Mouse (Mus musculus) ES-E14 (cell line): ENCODE measurements around the gene Mctp1.

ENCODE experiments used
- CHD2 ChIP-seq: IDR thresholded peaks from 2 replicates; pipeline ENCODE4 v1.6.1; 2014; ENCODE audit warnings: mild to moderate bottlenecking, low read depth, low read length, inconsistent platforms
- HCFC1 ChIP-seq: IDR thresholded peaks from 2 replicates; pipeline ENCODE4 v1.6.1; 2012; ENCODE audit warnings: low read length, inconsistent platforms, borderline replicate concordance; ENCODE audit not compliant: insufficient read depth
- MAFK ChIP-seq: IDR thresholded peaks from 2 replicates; pipeline ENCODE4 v1.6.1; 2014; ENCODE audit warnings: mild to moderate bottlenecking, low read depth, low read length, inconsistent platforms; ENCODE audit not compliant: insufficient read depth
- ZC3H11A ChIP-seq: IDR thresholded peaks from 2 replicates; pipeline ENCODE4 v1.6.1; 2012; ENCODE audit warnings: low read depth, mild to moderate bottlenecking, inconsistent platforms, low read length, borderline replicate concordance
- ZNF384 ChIP-seq: IDR thresholded peaks from 2 replicates; pipeline ENCODE4 v1.6.1; 2012; ENCODE audit warnings: low read depth, low read length, inconsistent platforms

DNA sequence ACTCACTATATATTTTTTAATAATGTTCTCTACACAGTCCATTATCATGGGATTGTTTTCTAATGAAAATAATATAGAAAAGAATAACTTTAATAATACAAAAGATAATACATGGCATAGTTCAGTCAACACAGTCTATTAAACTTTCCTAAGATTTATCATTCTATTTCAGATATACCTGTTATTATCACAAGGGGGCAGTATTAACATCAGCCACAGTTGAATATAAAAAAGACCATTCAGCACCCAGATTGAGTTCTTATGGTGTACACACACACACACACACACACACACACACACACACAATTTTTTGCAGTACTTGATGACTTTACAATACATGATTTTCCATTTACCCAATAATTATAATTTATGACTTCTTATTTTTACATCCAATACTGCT is 31.0 kb downstream of the Mctp1 start:
- TF ChIP-seq ZNF384 (no peak), MAFK (no peak), HCFC1 (no peak), ZC3H11A (no peak), CHD2 (no peak)
